Mouse (Mus musculus) left cerebral cortex, postnatal 25 days (tissue): ENCODE measurements around the gene Zc3hav1l. TPM values are rescaled to one million over a fixed set of nuclear protein-coding genes. Genes with fewer than 3 reads are reported as not detected.

ENCODE experiments used
- DNase-seq, 2 experiments: peaks; one replicate each; pipeline ENCODE4 v3.0.0; 2022; ENCODE audit warnings: low spot score in 2 of 2, mixed read lengths in 1 of 2
- intact Hi-C: fragments of 180-260 bp; cut with DNase I; formaldehyde crosslinking; loops from one replicate; pipeline ENCODE4 v1.15.1; 2025
- total RNA-seq, 2 experiments: library from RNA; stranded (reverse); gene quantifications; 2 replicates each; pipeline ENCODE4 v1.2.3; 2021

Gene Zc3hav1l
- total RNA-seq, 2 experiments from 2014 or later: 3.1 TPM

- DNase-seq: no peak
- intact Hi-C loops: no loop called here
Observed at GRCm38 (mm10) chr6:38292871-38293646, 6.0 kb downstream of the Zc3hav1l start.

DNA sequence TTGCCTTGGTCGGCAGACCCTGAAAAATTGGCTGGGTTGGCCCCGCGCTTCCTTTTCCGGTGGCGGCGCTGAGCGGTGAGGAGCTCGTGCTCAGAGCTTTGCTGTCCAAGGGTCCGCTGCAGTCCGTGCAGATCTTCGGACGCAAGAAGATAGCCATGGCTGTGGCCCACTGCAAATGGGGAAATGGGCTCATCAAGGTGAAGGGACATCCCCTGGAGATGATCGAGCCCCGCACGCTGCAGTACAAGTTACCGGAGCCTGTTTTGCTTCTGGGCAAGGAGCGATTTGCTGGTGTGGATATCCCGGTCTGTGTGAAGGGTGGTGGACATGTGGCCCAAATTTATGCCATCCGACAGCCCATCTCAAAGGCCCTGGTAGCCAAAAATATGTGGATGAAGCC lies 14.6 kb downstream of the Zc3hav1l start:
- DNase-seq: no peak
- intact Hi-C loops: no loop called here

DNA sequence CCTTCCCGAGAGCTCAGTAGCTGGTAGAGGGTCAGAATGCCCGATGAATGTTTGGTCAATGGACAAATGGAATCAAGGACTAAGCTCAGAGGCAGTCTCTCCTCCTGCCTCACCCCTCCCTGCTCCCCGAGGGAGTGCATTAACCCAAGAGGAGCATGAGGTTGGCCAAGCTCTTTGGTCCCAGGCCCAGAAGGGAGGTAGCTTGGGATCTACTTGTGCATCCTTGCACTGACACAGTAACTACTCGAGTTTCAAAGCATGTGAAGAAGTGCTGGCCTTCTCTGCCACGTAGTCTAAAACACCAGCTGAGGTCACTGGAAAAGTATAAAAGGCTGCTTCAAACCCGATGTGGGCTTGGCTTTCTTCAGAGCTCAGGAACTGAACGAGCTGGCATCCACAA lies 34.6 kb downstream of the Zc3hav1l start:
- intact Hi-C loops: loop anchor here (5.0 kb wide), 1 partner anchor 118 kb away; the partner anchor contains the start of gene Ttc26
- DNase-seq: no peak

GRCm38 (mm10) chr6:38263393-38264159 lies 35.5 kb downstream of the Zc3hav1l start:
- DNase-seq: peak; percentile 63 to 96
- intact Hi-C loops: loop anchor here (1.0 to 5.0 kb wide), 2 partner anchors 23 to 119 kb away; partner anchors contain the start of gene Ttc26

DNA sequence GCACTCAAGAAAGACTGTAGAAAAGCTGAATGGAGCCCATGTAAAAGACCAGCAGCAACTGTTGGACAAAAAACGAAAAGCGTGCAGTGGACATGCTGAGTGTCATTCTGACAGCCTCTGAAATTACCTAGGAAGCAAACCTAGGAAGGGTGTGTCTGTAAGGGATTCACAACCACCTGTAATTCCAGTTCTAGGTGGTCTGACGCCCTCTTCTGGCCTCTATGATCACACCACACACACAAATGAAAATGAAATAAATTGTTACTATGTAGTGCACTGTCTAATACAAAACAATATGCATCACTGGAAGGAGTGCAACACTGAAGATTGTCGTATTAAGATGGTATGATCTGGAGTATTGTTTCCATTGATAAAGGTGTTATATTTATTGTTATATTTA lies 37.2 kb downstream of the Zc3hav1l start:
- no peak for DNase-seq
- intact Hi-C loops: loop anchor here (5.0 kb wide), 1 partner anchor 120 kb away; the partner anchor contains the start of gene Ttc26

GRCm38 (mm10) chr6:38257506-38257905 lies 41.6 kb downstream of the Zc3hav1l start:
- intact Hi-C loops: no loop called here
- no peak for DNase-seq

GRCm38 (mm10) chr6:38256793-38257192 lies 42.3 kb downstream of the Zc3hav1l start:
- DNase-seq: no peak
- intact Hi-C loops: no loop called here

GRCm38 (mm10) chr6:38255794-38256193 lies 43.3 kb downstream of the Zc3hav1l start:
- peak in 1 of 2 experiments; percentile 44 for DNase-seq
- intact Hi-C loops: loop anchor here (2.0 kb wide), 1 partner anchor 59 kb away; no protein-coding TSS in a partner anchor

- peak; percentile 47 to 68 for DNase-seq
- intact Hi-C loops: loop anchor here (2.0 to 5.0 kb wide), 2 partner anchors 57 to 92 kb away; no protein-coding TSS in a partner anchor
Observed at GRCm38 (mm10) chr6:38253736-38254641, 45.1 kb downstream of the Zc3hav1l start, which contains the start of gene D630045J12Rik. D630045J12Rik (minus strand) TSS chr6:38254009.

GRCm38 (mm10) chr6:38252766-38253735 lies 46.0 kb downstream of the Zc3hav1l start:
- no peak for DNase-seq
- intact Hi-C loops: loop anchor here (5.0 kb wide), 1 partner anchor 91 kb away; no protein-coding TSS in a partner anchor

- intact Hi-C loops: loop anchor here (5.0 kb wide), 1 partner anchor 90 kb away; no protein-coding TSS in a partner anchor
- no peak for DNase-seq
Observed at GRCm38 (mm10) chr6:38252139-38252538, 46.9 kb downstream of the Zc3hav1l start.

- DNase-seq: no peak
- intact Hi-C loops: loop anchor here (5.0 kb wide), 1 partner anchor 89 kb away; no protein-coding TSS in a partner anchor
Observed at GRCm38 (mm10) chr6:38251464-38251863, 47.6 kb downstream of the Zc3hav1l start.

DNA sequence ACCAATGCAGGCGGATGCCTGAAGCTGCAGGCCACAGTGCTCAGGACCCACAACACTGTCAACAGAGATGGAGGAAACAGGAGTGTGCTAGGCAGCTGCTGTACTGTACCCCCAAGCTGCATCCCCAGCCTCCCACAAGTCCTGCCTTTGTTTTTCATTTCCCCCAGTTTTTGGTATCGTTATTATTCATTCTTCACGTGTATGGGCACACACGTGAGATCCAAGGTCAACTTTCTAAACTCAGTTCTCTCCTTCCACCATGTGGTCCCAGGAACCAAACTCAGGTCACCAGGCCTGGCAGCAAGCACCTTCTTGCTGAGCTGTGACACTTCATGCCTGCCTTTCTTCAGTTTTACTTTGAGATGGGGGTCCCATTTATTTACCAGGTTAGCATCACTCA lies 51.7 kb downstream of the Zc3hav1l start:
- no peak for DNase-seq
- intact Hi-C loops: no loop called here

DNA sequence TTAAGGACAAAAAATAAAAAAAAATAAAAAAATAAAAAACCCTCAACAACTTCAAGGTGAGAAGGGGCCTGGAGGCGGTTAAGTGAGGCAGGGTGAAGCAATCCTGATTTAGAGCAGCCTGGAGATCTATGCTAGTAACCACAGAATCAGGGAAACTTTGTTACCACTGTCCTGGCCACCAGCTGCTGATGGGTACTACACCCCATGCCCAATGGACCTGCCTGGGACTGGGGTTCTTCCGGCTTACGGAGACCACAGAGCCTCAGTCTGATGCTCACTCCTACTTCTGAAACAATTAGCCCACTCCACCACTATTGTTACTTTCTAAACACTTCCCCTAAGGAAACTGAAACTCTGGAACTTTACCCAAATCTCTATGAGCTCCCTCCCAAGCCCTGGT lies 54.3 kb downstream of the Zc3hav1l start:
- intact Hi-C loops: loop anchor here (5.0 kb wide), 1 partner anchor 43 kb away; no protein-coding TSS in a partner anchor
- DNase-seq: no peak

DNA sequence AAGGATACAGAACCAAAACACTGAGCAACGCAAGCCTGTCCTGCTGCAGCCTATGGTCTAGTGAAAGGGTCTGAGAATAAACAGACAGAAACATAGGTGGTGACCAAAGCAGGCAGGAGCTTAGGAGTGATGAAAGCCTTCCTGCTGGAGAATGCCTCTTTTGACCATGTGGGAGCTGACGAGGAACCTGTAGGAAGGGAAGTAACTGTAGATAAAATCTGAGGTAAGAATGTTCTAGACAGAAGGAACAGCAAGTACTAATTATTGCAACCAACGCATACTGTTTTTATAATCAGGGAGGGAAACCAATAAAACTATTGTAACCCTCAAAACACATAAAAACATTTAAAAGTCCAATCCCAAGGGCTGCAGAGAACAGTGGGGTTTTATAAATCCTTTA lies 54.9 kb downstream of the Zc3hav1l start:
- DNase-seq: no peak
- intact Hi-C loops: loop anchor here (5.0 kb wide), 1 partner anchor 42 kb away; no protein-coding TSS in a partner anchor

DNA sequence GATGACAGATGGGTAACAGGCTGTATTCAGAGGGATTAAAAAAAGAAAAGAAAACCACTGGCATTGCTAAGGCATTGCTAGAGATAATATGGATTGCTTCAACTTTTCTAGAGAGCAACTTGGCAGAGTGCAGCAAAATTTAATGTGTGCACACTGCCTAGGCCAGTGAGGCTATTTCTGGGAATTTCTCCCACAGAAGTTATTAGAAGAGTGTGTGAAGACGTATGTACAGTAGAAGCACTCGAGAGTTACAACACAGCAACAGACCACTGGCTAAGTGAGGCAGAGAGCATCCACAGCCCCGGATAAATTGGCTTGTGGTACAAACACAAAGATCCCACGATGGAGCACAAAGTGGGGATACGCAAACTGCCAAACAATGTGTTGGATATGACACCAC lies 56.2 kb downstream of the Zc3hav1l start:
- intact Hi-C loops: loop anchor here (5.0 kb wide), 1 partner anchor 41 kb away; no protein-coding TSS in a partner anchor
- no peak for DNase-seq

GRCm38 (mm10) chr6:38242295-38242830 lies 56.7 kb downstream of the Zc3hav1l start:
- intact Hi-C loops: loop anchor here (5.0 kb wide), 1 partner anchor 40 kb away; no protein-coding TSS in a partner anchor
- no peak for DNase-seq
